Mouse (Mus musculus) layer of hippocampus, postnatal 10 days (tissue): ENCODE measurements around the gene Cdipt. TPM values are rescaled to one million over a fixed set of nuclear protein-coding genes. Genes with fewer than 3 reads are reported as not detected.
A peak's percentile ranks its signal among the peaks of the same experiment; 100 is the strongest.

Experiments
- DNase-seq, 2 experiments: peaks; one replicate each; pipeline ENCODE4 v3.0.0; 2021; ENCODE audit warnings: low spot score in 2 of 2
- total RNA-seq, 2 experiments: library from RNA; stranded (reverse); gene quantifications; 2 replicates each; pipeline ENCODE4 v1.2.3; 2021

Cdipt gene
- total RNA-seq, 2 experiments from 2014 or later = 129 to 149 TPM

GRCm38 (mm10) chr7:126975493-126975892 is 221 bp upstream of the Cdipt start:
- no peak for DNase-seq

GRCm38 (mm10) chr7:126975950-126976866 is 494 bp downstream of the Cdipt start, which contains the start of gene Cdiptos:
TSS of gene Cdiptos (minus strand) at chr7:126976098.
- peak; percentile 98 for DNase-seq

- no peak for DNase-seq
Measured at GRCm38 (mm10) chr7:126976878-126977459, 1.3 kb downstream of the Cdipt start.

- DNase-seq = no peak
Measured at GRCm38 (mm10) chr7:126978841-126979240, 3.1 kb downstream of the Cdipt start.

- DNase-seq = no peak
Measured at GRCm38 (mm10) chr7:126981601-126982000, 5.9 kb downstream of the Cdipt start.

GRCm38 (mm10) chr7:126982054-126982453 is 6.3 kb downstream of the Cdipt start:
- DNase-seq = no peak

- DNase-seq = no peak
Measured at GRCm38 (mm10) chr7:126983113-126983512, 7.4 kb downstream of the Cdipt start.

GRCm38 (mm10) chr7:126984667-126985444 is 9.1 kb downstream of the Cdipt start:
- DNase-seq = no peak

GRCm38 (mm10) chr7:126986319-126986718 is 10.6 kb downstream of the Cdipt start:
- peak; percentile 29 to 46 for DNase-seq

GRCm38 (mm10) chr7:126988816-126989215 is 13.1 kb downstream of the Cdipt start:
- no peak for DNase-seq

GRCm38 (mm10) chr7:126996449-126996848 is 20.7 kb downstream of the Cdipt start:
- no peak for DNase-seq

GRCm38 (mm10) chr7:126999568-126999967 is 23.9 kb downstream of the Cdipt start:
- no peak for DNase-seq

GRCm38 (mm10) chr7:127003620-127004019 is 27.9 kb downstream of the Cdipt start:
- no peak for DNase-seq

GRCm38 (mm10) chr7:127004122-127004875 is 28.6 kb downstream of the Cdipt start:
- DNase-seq = no peak

- no peak for DNase-seq
Measured at GRCm38 (mm10) chr7:127007313-127008024, 31.8 kb downstream of the Cdipt start.

GRCm38 (mm10) chr7:127008239-127009019 is 32.7 kb downstream of the Cdipt start:
- DNase-seq = peak; percentile 64 to 65

GRCm38 (mm10) chr7:127009307-127010085 is 33.8 kb downstream of the Cdipt start:
- peak in 1 of 2 experiments; percentile 20 for DNase-seq

GRCm38 (mm10) chr7:127011051-127011450 is 35.3 kb downstream of the Cdipt start:
- DNase-seq = no peak

- DNase-seq = no peak
Measured at GRCm38 (mm10) chr7:127011717-127012116, 36.0 kb downstream of the Cdipt start.
